Mouse (Mus musculus) ES-E14 (cell line): Measurements from ENCODE around the gene Gm17651. TPM values are rescaled to one million over a fixed set of nuclear protein-coding genes. Genes with fewer than 3 reads are reported as not detected.

Source experiments
- DNase-seq: peaks from one replicate; pipeline ENCODE4 v3.0.0-alpha.2; 2013; ENCODE audit warnings: low read depth, low spot score
- H3K27ac ChIP-seq: 2 replicates; pipeline ENCODE4 v1.5.1; 2012; ENCODE audit warnings: low read depth, mild to moderate bottlenecking, low read length, moderate library complexity, mixed read lengths; ENCODE audit not compliant: poor library complexity, insufficient read depth, severe bottlenecking
- H3K36me3 ChIP-seq: 2 replicates; pipeline ENCODE4 v1.6.1; 2012; ENCODE audit warnings: mild to moderate bottlenecking, low read length, moderate library complexity, mixed read lengths; ENCODE audit not compliant: control insufficient read depth, poor library complexity, insufficient read depth, severe bottlenecking
- H3K4me1 ChIP-seq, 2 experiments: fragments of 150-350 bp in 1 of 2; sonication (generic) in 1 of 2; 2 replicates each; pipeline ENCODE4 v1.6.1; 2012; ENCODE audit warnings: low read length in 2 of 2, mild to moderate bottlenecking in 1 of 2, mixed read lengths in 1 of 2; ENCODE audit not compliant: control insufficient read depth in 2 of 2, insufficient read depth in 2 of 2, poor library complexity in 1 of 2
- H3K4me3 ChIP-seq, 2 experiments: fragments of 150-350 bp in 1 of 2; sonication (generic) in 1 of 2; 2 replicates each; pipeline ENCODE4 v1.5.1; 2012; ENCODE audit warnings: low read length in 2 of 2, low read depth in 1 of 2, mild to moderate bottlenecking in 1 of 2, mixed read lengths in 1 of 2; ENCODE audit not compliant: insufficient read depth in 1 of 2, poor library complexity in 1 of 2, severe bottlenecking in 1 of 2
- H3K9ac ChIP-seq: 2 replicates; pipeline ENCODE4 v1.6.1; 2012; ENCODE audit warnings: low read depth, mild to moderate bottlenecking, low read length, mixed read lengths; ENCODE audit not compliant: poor library complexity, insufficient read depth, severe bottlenecking
- H3K9me3 ChIP-seq: fragments of 150-350 bp; sonication (generic); 2 replicates; pipeline ENCODE4 v1.6.1; 2012; ENCODE audit warnings: low read depth, mild to moderate bottlenecking, low read length; ENCODE audit not compliant: control insufficient read depth, insufficient read depth
- CHD2 ChIP-seq: IDR thresholded peaks from 2 replicates; pipeline ENCODE4 v1.6.1; 2014; ENCODE audit warnings: mild to moderate bottlenecking, low read depth, low read length, inconsistent platforms
- HCFC1 ChIP-seq: IDR thresholded peaks from 2 replicates; pipeline ENCODE4 v1.6.1; 2012; ENCODE audit warnings: low read length, inconsistent platforms, borderline replicate concordance; ENCODE audit not compliant: insufficient read depth
- MAFK ChIP-seq: IDR thresholded peaks from 2 replicates; pipeline ENCODE4 v1.6.1; 2014; ENCODE audit warnings: mild to moderate bottlenecking, low read depth, low read length, inconsistent platforms; ENCODE audit not compliant: insufficient read depth
- ZC3H11A ChIP-seq: IDR thresholded peaks from 2 replicates; pipeline ENCODE4 v1.6.1; 2012; ENCODE audit warnings: low read depth, mild to moderate bottlenecking, inconsistent platforms, low read length, borderline replicate concordance
- ZNF384 ChIP-seq: IDR thresholded peaks from 2 replicates; pipeline ENCODE4 v1.6.1; 2012; ENCODE audit warnings: low read depth, low read length, inconsistent platforms
- in situ Hi-C, 2 experiments: fragments of 600-800 bp; cut with MboI; formaldehyde crosslinking; loops; one replicate each; pipeline ENCODE4 v1.15.1; 2025; ENCODE audit warnings: low sequenced_read_pairs in 2 of 2, inconsistent platforms in 1 of 2; ENCODE audit not compliant: unreplicated experiment in 2 of 2
- total RNA-seq: library from RNA; depleted of rRNA; stranded (reverse); fragments of 300-350 nt; gene quantifications from 2 replicates; pipeline ENCODE4 v1.2.3, GENCODE M21; 2012

Gene Gm17651
- total RNA-seq, 1 experiment = not detected

DNA sequence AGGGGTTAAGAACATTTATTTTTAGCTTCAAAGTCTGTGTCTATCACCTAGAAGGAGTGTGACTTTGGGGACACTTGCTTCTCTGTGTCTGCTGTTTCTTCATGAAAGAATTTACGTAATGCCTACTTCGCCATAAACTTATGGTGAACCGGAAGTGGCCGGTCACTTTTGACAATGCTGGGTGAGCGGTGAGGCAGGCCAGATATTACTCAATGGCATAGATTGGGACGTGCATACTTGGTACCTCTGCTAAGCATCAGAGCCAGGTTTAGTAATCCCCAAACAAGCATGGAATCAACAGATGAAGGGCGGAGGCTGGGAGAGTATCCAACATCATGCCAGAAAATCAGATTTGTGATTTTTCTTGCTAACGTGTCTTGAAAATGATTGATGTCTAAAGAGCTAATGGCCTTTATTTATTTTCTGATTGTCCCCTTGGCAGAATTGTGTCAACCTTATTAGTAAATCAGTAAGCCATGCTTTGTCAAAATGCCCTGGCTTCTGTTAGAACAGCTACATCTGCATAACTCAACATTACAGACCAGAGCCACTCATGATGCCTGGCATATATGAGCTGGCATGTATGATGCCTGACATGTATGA, 43.1 kb downstream of the Gm17651 start:
- no peaks in the 10 kb centered on the region for H3K9me3 ChIP-seq
- H3K4me3 ChIP-seq = no peak overlapping the region
- H3K4me1 ChIP-seq = 0 out of 4 replicates have a peak, but pooled peaks cover 0 to 1% of the 10 kb centered on the region in 2 experiments
- H3K36me3 ChIP-seq = no peaks in the 10 kb centered on the region
- DNase-seq = no peak
- H3K27ac ChIP-seq = no peak overlapping the region
- TF ChIP-seq HCFC1 (no peak), ZNF384 (no peak), CHD2 (no peak), ZC3H11A (no peak)
- in situ Hi-C loops = no loop called here
- no peak overlapping the region for H3K9ac ChIP-seq

- in situ Hi-C loops = no loop called here
- Histone ChIP-seq H3K4me1 (0 out of 4 replicates have a peak, but pooled peaks cover 0 to 1% of the 10 kb centered on the region in 2 experiments), H3K9ac (no peak overlapping the region), H3K9me3 (no peaks in the 10 kb centered on the region), H3K36me3 (no peaks in the 10 kb centered on the region), H3K27ac (no peak overlapping the region), H3K4me3 (no peak overlapping the region)
- DNase-seq = no peak
- TF ChIP-seq CHD2 (no peak), HCFC1 (no peak), ZNF384 (no peak), MAFK (no peak), ZC3H11A (no peak)
These were observed 43.7 kb downstream of the Gm17651 start for GRCm38 (mm10) chr3:97630746-97631145.

GRCm38 (mm10) chr3:97629941-97630340, 44.6 kb downstream of the Gm17651 start:
- no peak overlapping the region for H3K4me3 ChIP-seq
- no peaks in the 10 kb centered on the region for H3K36me3 ChIP-seq
- 0 out of 4 replicates have a peak, but pooled peaks cover 0 to 1% of the 10 kb centered on the region in 2 experiments for H3K4me1 ChIP-seq
- H3K9ac ChIP-seq = no peak overlapping the region
- no peak for TF ChIP-seq ZC3H11A
- no peak for TF ChIP-seq CHD2
- no peak for DNase-seq
- in situ Hi-C loops = no loop called here
- no peak overlapping the region for H3K27ac ChIP-seq
- H3K9me3 ChIP-seq = no peaks in the 10 kb centered on the region

DNA sequence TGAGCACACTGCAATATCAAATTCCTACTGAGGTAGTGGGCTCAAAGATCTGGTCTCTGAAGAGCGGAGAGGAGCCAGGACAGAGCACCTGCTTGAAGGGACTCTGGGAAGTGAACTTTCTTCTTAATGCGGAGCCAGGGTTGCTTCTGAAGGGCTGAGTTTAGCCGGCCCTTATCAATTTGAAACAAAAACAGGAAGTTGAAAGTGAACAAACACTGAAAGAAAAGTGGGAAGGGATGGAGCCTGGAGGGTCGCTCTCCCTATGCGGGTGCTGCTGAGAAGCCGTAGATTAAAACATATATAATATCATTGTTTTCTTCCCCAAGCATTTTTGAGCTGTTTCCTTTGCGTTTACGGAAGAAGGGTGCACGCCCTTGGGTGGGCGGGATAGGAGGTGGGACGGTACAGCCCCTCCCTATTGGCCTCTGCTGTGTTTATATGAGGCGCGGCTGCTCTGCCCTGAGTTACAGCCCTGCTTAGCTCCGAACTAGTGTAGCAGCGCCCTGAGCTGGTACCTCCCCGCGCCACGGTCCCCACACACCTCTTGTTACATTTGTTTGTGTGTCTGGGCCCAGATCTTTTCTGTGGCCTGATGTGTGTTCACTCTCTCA, 46.0 kb downstream of the Gm17651 start, which contains the start of gene Fmo5:
Gene Fmo5, plus strand, starts transcription at position 414 of the 611 bp plus-strand sequence.
- no peaks in the 10 kb centered on the region for H3K9me3 ChIP-seq
- TF ChIP-seq MAFK (no peak), ZC3H11A (no peak), CHD2 (no peak), ZNF384 (no peak), HCFC1 (no peak)
- in situ Hi-C loops = no loop called here
- H3K4me1 ChIP-seq = 0 out of 4 replicates have a peak, but pooled peaks cover 0 to 1% of the 10 kb centered on the region in 2 experiments
- no peaks in the 10 kb centered on the region for H3K36me3 ChIP-seq
- H3K4me3 ChIP-seq = peak within 1 kb of the TSS; percentile 3 to 69
- no peak within 1 kb of the TSS for H3K27ac ChIP-seq
- DNase-seq = no peak
- peak within 1 kb of the TSS; percentile 4; the same call in 1 of the 2 replicates for H3K9ac ChIP-seq
